Mouse (Mus musculus): ENCODE data around the gene Nxt2.
"Not testable (repeated sequence)": the region's sequence is repeated elsewhere in the genome, so short reads cannot be mapped to it uniquely, and the experiment has no call there.

The Nxt2 gene

DNA sequence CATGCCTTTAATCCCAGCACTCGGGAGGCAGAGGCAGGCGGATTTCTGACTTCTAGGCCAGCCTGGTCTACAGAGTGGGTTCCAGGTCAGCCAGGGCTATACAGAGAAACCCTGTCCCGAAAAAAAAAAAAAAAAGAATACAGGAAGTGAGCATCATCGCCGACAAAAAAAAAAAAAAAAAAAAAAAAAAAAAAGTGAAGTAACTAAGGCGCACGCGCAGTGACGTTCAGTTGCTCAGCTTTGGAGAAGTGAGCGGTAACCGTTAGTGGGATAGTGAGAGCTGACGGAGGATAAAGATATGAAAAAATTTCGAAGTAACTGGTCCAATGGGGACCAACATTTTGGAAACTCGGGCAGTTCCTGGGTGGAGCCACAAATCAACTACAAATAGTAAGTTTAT, at the start of gene Nxt2:
TSS of gene Nxt2 (plus strand) at position 229 of the 400 bp plus-strand sequence.
- no peak for DNase-seq (ENCODE audit: low read depth)

DNA sequence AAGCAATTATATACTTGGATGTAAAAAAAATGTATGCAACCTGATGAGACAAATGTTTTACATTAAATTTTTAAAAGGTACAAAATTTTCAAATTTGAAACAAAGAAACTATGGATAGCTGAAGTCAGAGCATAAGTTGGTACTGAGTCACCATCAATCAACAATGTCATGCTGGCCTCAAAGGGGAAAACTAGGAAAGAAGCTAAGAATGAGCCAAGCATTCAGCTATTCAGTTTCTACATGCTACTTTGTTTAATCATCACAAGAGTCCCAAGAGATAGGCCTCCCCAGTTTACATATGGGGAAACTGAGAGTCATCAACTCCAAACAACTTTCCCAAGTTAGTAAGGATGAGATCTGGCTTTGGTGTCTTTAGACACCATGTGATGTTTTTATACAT, 49.6 kb upstream of the Nxt2 start:
- no peak for DNase-seq (ENCODE audit: low read depth)

DNA sequence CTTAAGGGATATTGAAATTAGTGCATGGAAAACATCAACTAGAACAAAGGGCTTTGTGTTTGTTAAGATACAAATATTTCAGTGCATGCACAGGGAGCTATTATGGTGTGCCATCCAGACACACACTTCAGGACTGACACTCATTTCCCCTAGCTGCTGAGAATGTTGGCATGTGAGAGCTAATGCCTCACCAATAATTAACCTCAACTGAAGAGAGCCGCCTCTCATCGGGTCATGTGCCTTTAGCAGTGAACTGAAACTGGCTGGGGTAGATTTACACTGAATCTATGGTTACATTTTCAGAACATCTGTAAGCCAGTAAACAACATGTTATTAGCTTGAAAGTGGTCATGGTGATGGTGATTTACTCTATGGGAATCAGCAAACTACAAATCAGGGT, 44.5 kb upstream of the Nxt2 start:
- no peak for DNase-seq (ENCODE audit: low read depth)

DNA sequence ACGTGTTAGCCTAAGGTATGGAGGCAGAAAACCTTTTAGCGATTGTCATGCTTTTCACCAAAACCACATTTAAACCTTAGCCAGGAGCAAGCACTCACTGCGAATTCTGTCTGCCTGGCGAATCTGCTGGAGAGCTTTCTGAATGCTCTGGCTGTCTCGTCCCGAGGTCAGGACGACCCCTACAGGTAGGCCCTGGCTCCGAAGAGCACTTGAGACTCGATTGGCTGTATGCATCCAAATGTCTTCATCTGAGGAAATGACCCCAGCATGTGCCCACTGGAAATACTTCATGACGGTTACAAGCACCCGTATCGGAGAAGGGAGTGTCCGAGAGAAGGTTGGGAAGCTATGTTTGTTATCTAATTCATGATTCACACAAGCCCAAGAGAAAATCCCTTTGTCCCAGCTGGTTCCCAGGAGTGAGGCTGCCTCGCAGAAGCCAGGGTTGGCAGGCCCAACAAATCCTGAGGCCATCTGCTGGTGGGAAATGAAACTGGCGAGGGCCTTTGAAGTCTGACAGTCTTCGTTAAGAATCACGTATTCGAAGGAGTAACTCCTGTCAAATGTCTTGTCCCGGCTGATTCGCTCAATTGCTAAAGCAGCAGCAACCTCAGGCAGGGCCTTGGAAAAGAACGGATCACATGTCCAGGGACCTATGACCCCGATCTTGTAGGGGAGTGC, 37.4 kb upstream of the Nxt2 start:
- DNase-seq (ENCODE audit: low read depth) = no peak

DNA sequence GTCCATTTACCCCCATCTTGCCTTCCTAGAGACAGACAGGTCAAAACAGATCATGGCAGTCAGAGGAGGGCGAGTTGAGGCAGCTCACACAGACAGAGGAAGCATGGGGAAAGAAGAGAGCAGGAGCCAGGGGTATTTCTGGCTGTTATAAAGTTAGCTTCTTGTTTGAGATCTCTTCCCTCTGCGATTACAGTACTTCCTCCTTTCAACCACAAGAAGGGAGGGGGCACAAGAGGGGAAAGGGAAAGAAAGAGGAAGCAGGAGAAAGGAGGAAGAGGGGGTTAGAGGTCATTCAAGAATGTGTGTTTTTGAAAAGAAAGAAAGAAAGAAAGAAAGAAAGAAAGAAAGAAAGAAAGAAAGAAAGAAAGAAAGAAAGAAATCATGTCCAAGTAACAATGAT, 36.2 kb upstream of the Nxt2 start:
- no peak for DNase-seq (ENCODE audit: low read depth)

DNA sequence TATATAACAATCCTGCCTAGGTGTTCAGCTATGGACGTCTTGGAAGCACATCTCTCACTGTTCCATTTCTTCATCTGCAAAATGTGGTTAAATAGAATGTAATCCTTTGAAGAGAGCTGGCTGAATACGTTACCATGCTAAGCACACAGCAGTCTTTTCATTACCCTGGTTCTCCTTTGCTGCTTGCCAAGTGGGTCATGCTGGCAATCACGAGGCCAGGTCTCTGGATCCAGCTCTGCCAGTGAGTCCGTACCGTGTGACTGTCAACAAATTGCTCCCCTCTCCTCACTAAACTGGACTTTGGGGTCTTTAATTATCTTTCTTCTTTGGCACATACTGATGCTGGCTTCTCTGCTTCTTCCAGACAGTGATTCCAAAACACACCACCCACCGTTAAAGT, 32.1 kb upstream of the Nxt2 start:
- no peak for DNase-seq (ENCODE audit: low read depth)

DNA sequence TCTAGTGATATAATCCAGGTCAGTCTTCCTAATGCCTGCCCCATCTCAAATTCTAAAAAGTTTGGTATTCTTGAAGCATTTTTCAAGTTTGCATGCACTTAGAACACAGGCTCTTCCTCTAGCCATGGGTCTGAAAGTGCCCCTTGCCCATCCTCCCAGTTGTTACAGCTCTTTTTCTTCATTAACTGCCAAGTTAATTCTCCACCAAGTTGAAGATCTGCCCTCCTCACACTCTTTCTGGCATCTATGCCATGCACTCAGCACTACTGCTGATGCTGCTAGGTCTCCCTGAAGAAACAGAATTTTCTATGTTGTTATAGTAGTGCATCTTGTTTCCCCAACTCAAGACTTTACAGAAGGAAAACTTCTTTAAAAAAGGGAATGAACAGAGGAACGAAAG, 31.0 kb upstream of the Nxt2 start:
- no peak for DNase-seq (ENCODE audit: low read depth)

DNA sequence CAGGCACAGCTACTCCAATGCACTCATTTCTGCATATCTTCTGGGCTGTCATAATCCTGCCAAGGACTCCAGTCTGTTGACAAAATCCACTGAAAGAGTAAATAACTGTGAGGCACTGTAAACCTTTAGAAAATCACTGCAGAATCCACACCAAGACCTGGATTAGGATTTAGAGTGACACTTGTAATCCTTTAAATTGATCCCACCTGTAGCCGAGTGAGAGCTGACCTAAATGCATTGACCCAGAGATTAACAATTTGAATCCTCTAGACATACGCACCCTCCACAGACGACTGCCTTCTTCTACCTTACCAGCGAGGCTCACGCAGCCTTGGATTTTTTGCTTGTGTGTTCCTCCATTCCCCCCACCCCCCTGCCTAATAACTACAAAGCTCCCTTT, 29.7 kb upstream of the Nxt2 start, which contains the start of gene Gucy2f:
TSS of gene Gucy2f (minus strand) at position 101 of the 400 bp plus-strand sequence.
- DNase-seq (ENCODE audit: low read depth) = no peak

DNA sequence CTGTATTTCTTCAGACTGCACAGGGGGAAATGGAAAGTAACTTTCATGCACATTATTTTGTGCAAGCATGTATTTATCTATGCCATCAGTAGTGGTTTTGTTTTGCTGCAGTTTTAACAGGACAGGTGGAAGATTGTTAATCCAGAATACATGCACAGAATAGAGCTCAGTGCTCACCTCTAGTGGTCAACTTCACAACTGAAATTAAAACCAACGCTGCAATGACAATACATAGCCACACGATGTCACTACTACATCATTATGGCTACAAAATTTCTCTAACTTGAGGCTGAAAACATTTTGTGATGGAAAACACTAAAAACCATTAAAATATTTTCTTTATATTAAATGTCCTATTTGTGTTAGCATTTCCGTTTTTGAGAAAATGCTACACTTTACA, 26.3 kb upstream of the Nxt2 start:
- peak; percentile 62 for DNase-seq (ENCODE audit: low read depth)

DNA sequence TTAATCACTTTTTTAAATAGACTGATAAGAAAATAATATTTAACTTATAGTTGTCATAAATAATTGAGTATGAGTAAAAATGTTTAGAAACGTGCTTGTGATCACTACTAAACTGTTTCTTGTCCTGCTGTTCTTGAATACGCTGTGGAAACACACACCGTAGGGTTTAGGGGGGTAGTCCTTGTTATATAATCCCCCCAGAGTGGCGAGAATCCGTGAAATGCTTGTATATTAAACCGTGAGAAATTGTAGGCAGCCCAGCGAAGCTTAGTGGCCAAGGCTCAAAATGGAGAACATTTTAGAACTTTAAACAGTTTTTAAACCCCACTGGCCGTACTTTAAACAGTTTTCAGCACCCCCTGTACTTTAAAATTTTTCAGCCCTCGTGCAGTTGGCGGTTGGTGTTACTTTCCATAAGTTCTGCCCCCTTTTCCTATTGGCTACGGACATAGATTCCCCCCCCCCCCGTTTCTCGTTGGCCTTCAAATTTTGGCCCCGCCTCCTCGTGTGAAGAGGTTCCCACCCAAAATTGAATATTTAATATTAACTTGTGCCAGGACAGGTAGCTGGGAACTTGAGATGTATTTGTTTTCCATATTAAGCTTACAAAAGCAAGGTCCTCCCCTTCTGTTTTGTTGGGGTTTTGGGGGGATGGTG, 956 bp downstream of the Nxt2 start:
- DNase-seq (ENCODE audit: low read depth) = peak; percentile 67

DNA sequence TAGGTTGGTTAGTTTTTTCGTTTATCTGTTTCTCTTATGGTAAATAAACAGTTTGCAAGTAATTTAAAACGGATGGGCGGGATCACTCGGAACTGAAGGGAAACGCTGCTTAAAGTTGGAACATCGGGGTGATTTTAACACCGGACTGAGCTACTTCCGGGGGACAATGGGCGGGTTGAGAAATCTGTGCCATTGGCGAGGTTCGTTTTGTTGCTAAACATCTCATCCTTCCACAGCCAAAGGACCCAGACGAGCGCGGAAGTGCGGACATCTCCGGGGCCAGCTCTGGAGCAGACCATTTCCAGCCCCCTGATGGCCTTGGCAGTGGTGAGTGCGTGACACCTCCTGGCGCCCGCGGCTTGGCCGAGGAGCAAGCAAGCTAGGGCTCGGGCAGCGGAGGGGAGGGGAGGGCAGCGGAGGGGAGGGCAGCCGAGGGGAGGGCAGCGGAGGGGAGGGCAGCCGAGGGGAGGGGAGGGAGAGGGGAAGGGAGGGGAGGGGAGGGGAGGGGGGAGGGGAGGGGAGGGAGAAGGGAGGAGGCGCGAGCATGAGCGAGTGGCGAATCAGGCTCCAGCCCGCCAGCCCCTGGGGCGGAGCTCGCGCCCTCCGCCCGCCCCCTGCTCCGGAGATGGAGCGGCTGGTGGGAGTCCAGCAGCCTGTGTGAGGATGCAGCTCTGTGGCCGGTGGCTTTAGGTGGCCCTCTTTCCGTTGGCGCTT, 1.6 kb downstream of the Nxt2 start:
- DNase-seq (ENCODE audit: low read depth) = peak; percentile 71

DNA sequence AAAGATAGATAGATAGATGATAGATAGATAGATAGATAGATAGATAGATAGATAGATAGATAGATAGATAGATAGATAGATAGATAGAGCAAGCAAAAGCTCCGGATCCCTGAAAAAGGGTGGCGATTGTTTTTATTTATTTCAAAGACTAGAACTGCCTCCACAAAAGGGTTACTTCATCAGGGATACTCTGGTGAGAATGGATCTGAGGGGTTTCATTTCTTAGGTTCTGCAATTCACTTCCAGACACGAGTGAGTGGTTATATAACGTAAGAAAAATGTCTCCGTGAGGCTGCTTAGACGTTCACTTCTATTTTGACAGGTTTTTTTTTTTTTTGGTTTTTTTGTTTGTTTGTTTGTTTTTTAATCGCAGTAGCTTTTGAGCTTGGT, 2.2 kb downstream of the Nxt2 start:
- no peak for DNase-seq (ENCODE audit: low read depth)

DNA sequence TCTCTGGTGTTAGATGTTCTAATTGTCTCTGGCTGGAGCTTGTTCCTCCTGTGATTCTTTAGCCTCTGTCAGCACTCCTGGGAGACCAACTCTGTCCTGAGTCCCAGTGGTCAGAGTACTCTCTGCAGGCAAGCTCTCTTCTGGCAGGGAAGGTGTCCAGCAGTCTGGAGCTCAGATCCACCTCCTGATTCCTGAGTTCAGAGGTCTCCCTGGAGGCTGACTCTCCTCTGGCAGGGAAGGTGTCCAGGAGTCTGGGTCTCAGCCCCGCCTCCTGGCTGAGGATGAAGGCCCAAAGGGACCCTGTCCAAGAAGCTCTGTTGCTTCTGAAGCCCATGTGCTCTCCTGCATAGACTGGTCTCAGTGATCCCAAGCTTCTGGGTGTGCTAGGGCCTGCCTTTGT, 9.6 kb downstream of the Nxt2 start:
- DNase-seq (ENCODE audit: low read depth) = not testable (repeated sequence)

DNA sequence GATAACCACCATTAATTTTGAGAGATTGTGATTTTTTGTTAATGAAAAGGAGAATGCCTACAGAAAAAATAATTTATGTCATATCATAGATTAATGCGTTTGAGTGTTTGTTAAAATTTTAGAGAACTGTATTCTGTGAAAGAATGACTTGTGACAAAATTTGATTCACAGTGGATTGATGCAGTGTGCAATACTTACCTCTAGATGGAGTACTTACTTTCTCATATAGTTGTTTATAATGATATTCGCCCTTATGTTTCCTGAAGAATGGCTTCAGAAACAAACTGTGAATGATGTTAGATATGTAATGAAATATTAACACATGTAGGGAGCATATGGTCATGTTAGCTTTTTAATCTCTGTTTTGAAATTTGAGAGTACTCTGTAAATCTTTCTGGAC, 10.5 kb downstream of the Nxt2 start:
- peak; percentile 2 for DNase-seq (ENCODE audit: low read depth)

DNA sequence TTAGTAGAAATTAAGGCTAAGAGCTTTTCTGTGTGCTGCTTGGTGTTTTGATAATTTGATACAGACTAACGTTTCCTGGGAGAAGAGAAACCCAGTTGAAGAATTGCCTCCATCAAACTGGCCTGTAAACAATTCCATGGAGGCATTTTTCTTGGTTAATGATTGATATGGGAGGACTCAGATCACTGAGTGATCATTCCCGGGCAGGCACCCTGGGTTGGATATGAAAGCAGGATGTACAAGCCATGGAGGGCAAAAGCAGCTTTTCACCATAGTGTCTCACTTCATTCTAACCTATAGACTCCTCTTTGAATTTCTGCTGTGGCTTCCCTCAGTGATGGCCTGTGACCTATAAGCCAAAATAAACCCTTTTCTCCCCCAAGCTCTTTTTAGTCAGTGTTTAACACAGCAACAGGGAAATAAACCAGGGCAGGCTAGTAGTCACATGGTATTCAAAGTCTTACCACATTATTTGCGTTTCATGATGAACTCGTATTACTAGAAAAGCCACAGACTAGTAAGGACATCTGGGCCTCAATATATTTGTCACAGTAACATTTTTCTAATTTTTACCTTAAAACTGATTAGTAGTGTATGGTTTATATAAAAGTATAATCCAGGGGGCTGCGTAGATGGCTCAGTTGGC, 19.2 kb downstream of the Nxt2 start:
- DNase-seq (ENCODE audit: low read depth) = no peak

DNA sequence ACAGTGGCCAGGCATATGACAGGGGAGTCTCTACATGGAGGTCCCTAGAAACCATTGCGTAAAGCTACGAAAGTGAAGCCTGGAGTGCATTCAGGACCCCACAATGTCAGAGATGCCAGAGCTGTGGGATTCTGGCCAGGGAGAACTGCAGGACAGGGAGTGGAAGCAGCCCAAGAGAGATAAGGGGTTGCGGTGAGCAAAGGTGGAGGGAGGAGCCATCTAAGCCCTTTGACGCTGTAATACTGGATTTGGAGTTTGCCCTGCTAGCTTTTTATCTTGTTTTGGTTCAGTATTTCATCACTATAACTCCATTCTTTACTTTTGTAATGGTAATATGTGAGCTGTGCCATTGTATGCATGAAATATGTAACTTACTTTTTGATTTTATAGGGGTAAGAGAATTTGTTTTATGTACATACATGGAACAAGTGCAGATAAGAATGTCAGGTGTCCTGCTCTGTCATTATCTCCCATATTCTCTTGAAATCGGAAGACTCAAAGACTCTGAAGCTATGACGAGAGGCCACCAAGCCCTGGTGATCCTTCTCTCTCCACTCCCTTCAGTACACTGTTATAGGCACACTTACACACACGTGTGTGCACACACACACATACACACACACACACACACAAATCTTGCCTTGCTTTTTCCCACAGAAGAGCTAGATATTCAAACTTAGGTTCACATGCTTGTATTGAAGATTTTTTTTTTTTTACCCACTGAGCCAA, 23.6 kb downstream of the Nxt2 start:
- no peak for DNase-seq (ENCODE audit: low read depth)

DNA sequence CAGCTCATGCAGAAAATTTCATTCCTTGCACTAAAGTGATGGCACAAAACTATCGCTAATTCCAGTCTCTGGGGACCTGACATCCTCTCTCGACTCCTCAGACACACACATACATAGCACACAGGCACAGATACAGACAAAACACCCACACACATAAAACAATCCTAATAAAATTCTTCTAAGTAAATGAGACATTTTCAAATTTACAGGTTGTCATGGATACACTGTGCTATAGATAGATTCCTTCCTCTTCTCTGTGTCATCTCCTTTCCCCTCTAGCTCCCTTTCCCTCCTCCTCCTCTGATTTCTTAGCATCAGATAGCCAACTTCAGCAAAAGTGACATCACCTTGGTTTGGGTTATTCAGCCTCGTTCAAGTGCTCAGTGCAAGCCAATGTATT, 49.5 kb downstream of the Nxt2 start:
- DNase-seq (ENCODE audit: low read depth) = no peak

DNA sequence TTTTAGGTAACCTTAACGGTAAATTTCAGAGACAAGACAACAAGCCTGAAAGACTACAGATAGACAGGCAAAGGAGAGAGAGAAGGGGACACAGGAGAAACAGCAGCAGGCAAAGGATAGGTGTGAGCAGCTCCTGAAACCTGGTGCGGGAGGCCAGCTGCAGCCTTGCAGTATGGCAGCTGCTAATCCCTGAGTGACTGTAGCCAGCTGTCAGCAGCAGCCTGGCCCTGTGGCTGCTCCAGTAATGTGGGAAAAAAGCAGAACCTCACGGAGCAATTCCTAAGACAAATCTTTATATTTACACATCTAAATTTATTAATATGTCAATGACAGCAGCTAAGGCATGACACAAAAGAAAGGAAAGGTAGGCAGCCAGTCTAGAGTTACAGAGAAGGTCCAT, 50.0 kb downstream of the Nxt2 start:
- DNase-seq (ENCODE audit: low read depth) = no peak

DNA sequence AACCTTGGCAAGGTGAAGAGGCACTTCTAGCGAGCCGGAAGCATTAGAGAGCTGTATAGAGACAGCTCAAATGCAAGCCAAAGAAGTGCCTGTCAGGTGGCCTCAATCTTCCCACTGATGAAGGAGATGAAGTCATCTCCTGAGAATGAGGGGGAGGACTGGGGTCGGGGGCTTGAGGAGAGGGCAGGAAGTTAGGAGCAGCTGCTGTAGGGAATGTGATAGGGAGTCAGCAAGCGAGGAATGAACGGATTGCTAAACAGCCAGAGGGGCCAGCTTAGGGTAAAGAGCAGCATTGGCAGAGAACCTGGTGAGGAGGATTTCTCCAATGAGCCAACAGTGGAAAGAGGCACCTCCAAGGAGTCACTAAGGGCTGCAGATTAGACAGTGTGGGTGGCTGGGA, 59.3 kb downstream of the Nxt2 start:
- DNase-seq (ENCODE audit: low read depth) = no peak
